Mouse (Mus musculus) cerebellum, adult 9-11 months (tissue): Measurements from ENCODE around the gene Tcea3.

Experiments
- DNase-seq: peaks from one replicate; pipeline ENCODE4 v3.0.0; 2022

Gene Tcea3

GRCm38 (mm10) chr4:136282621-136283480 lies 35.3 kb downstream of the Tcea3 start:
- no peak for DNase-seq

- peak; percentile 30 for DNase-seq
Observed at GRCm38 (mm10) chr4:136283783-136284182, 36.3 kb downstream of the Tcea3 start.

GRCm38 (mm10) chr4:136284455-136284854 lies 36.9 kb downstream of the Tcea3 start, which contains the start of gene Zfp46:
Gene Zfp46, plus strand, starts transcription at chr4:136284683.
- DNase-seq, result peak; percentile 77

- no peak for DNase-seq
Observed at GRCm38 (mm10) chr4:136284891-136285290, 37.4 kb downstream of the Tcea3 start.

- DNase-seq, result peak; percentile 97
Observed at GRCm38 (mm10) chr4:136285348-136285810, 37.9 kb downstream of the Tcea3 start.

- DNase-seq, result peak; percentile 97
Observed at GRCm38 (mm10) chr4:136285811-136286371, 38.4 kb downstream of the Tcea3 start.

- DNase-seq, result no peak
Observed at GRCm38 (mm10) chr4:136289918-136290780, 42.6 kb downstream of the Tcea3 start.

- DNase-seq, result no peak
Observed at GRCm38 (mm10) chr4:136290781-136291595, 43.5 kb downstream of the Tcea3 start.

- no peak for DNase-seq
Observed at GRCm38 (mm10) chr4:136291692-136292091, 44.2 kb downstream of the Tcea3 start.

GRCm38 (mm10) chr4:136295941-136296340 lies 48.4 kb downstream of the Tcea3 start:
- no peak for DNase-seq

GRCm38 (mm10) chr4:136302462-136302861 lies 54.9 kb downstream of the Tcea3 start:
- no peak for DNase-seq

GRCm38 (mm10) chr4:136304181-136304580 lies 56.7 kb downstream of the Tcea3 start:
- DNase-seq, result no peak

GRCm38 (mm10) chr4:136308355-136308754 lies 60.8 kb downstream of the Tcea3 start:
- DNase-seq, result no peak

GRCm38 (mm10) chr4:136309780-136310179 lies 62.3 kb downstream of the Tcea3 start:
- DNase-seq, result peak; percentile 20

- peak; percentile 99 for DNase-seq
Observed at GRCm38 (mm10) chr4:136310229-136311041, 62.9 kb downstream of the Tcea3 start, which contains the start of gene Hnrnpr. Gene Hnrnpr, plus strand, starts transcription at chr4:136310942.

GRCm38 (mm10) chr4:136311042-136311999 lies 63.8 kb downstream of the Tcea3 start:
- peak; percentile 63 for DNase-seq

- no peak for DNase-seq
Observed at GRCm38 (mm10) chr4:136312616-136313015, 65.1 kb downstream of the Tcea3 start.

- DNase-seq, result no peak
Observed at GRCm38 (mm10) chr4:136317667-136318066, 70.1 kb downstream of the Tcea3 start.

GRCm38 (mm10) chr4:136320016-136320415 lies 72.5 kb downstream of the Tcea3 start:
- DNase-seq, result no peak

GRCm38 (mm10) chr4:136324226-136324625 lies 76.7 kb downstream of the Tcea3 start:
- peak; percentile 10 for DNase-seq
